In the genomic region with DNA sequence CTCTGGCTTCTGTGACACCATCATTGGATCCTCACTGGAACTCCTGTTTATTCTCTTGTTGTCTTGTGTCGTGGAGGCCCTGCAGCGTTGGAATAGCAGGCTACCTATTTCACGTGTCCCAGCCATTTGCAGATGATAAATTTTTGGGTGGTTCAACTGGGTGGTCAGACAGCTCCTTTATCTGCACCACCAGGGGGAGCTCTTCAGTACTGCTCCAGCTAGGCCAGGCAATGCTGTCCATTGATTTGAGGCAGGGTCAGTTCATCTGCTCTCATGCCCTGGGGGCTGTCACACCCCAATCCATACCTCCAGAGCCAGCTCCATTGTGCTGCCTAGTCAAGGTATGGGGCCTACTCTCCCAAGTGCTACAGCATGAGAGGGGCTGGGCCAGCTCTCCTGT, we compare ENCODE assay signal across 9 mouse cellular contexts. TPM values are rescaled to one million over a fixed set of nuclear protein-coding genes. Genes with fewer than 3 reads are reported as not detected.
DNase-seq lines count a peak whose midpoint lies in the region; ATAC-seq lines count a peak whose summit lies in the region.
"Had no signal": no experiment of that assay in that cellular context is flagged by ENCODE, and none has a peak within 500 bp of the region (broad histone marks: within the 10 kb centered on the region; RNA-seq: fewer than 3 reads in every experiment).

No protein-coding gene starts in this region.

- DNase-seq in heart, postnatal 36 days = peak; percentile 3 to 14
- no peak for DNase-seq in heart, adult 11 months
- peak; percentile 13 for DNase-seq in A20 (ENCODE audit: low read depth, low spot score)
- peak; percentile 19 for DNase-seq in adipocyte (ENCODE audit: low spot score)
- no peak for DNase-seq in layer of hippocampus, adult 8-10 months (ENCODE audit: low spot score in 2 of 2)

- ATAC-seq in kidney, embryonic 14.5 days (ENCODE audit: low FRiP score, low TSS enrichment) = 0 out of 2 replicates have a peak, but pooled peaks have one; percentile 35
- peak; percentile 39; the same call in 1 of the 2 replicates for ATAC-seq in stomach, embryonic 15.5 days (ENCODE audit: insufficient read depth, low FRiP score, low read depth)
- no peak for ATAC-seq in cerebellum, adult (ENCODE audit: insufficient number of reproducible peaks, low FRiP score, low TSS enrichment)

- WGBS in kidney, embryonic 14.5 days = 69% methylated on average over 3 of the region's 3 CpGs
- WGBS in stomach, embryonic 15.5 days = 71% methylated on average over 3 of the region's 3 CpGs

- intact Hi-C loops in heart, postnatal 36 days (cut with DNase I) = loop anchor here (5.0 kb wide), 1 partner anchor 520 kb away; no protein-coding TSS in a partner anchor

- no peak overlapping the region for H3K4me2 ChIP-seq in kidney, embryonic 14.5 days (replicated peaks; ENCODE audit: low read depth, low read length)
- H3K4me2 ChIP-seq in stomach, embryonic 15.5 days = no peak overlapping the region
- H3K4me2 ChIP-seq: limb, embryonic 13.5 days had no signal

- no peak overlapping the region for H3K9ac ChIP-seq in kidney, embryonic 14.5 days (ENCODE audit: low read depth, low read length)
- no peak overlapping the region for H3K9ac ChIP-seq in stomach, embryonic 15.5 days
- H3K9ac ChIP-seq: limb, embryonic 13.5 days had no signal

- H3K9me3 ChIP-seq in kidney, embryonic 14.5 days (ENCODE audit: control insufficient read depth, low read length) = no peaks in the 10 kb centered on the region
- H3K9me3 ChIP-seq in stomach, embryonic 15.5 days = no peaks in the 10 kb centered on the region
- H3K9me3 ChIP-seq: limb, embryonic 13.5 days had no signal

- H3K36me3 ChIP-seq in kidney, embryonic 14.5 days (ENCODE audit: control insufficient read depth, insufficient read depth, low read length) = no peaks in the 10 kb centered on the region
- no peaks in the 10 kb centered on the region for H3K36me3 ChIP-seq in stomach, embryonic 15.5 days
- H3K36me3 ChIP-seq: limb, embryonic 13.5 days had no signal

- no peaks in the 10 kb centered on the region for H3K27me3 ChIP-seq in kidney, embryonic 14.5 days (ENCODE audit: control insufficient read depth, insufficient read depth, low read length)
- H3K27me3 ChIP-seq in stomach, embryonic 15.5 days (replicated peaks) = no peaks in the 10 kb centered on the region
- H3K27me3 ChIP-seq: limb, embryonic 13.5 days had no signal

- H3K4me3 ChIP-seq in kidney, embryonic 14.5 days (ENCODE audit: low read length) = no peak overlapping the region
- no peak overlapping the region for H3K4me3 ChIP-seq in stomach, embryonic 15.5 days (replicated peaks)
- H3K4me3 ChIP-seq: limb, embryonic 13.5 days had no signal

- H3K4me1 ChIP-seq in kidney, embryonic 14.5 days (ENCODE audit: control insufficient read depth, insufficient read depth, low read length) = no peaks in the 10 kb centered on the region
- no peaks in the 10 kb centered on the region for H3K4me1 ChIP-seq in stomach, embryonic 15.5 days
- H3K4me1 ChIP-seq: limb, embryonic 13.5 days had no signal

- H3K27ac ChIP-seq in kidney, embryonic 14.5 days (ENCODE audit: low read depth, low read length) = no peak overlapping the region
- H3K27ac ChIP-seq in stomach, embryonic 15.5 days = no peak overlapping the region
- H3K27ac ChIP-seq: limb, embryonic 13.5 days had no signal

RNA-seq across cellular contexts. Expression of gene Slc4a4, which starts 24.5 kb away (rescaled TPM):
- total RNA-seq in heart, postnatal 36 days (2021) = 10 to 100 TPM; 22.4 to 32.2 TPM
- 4.0 and 4.7 TPM in 2 replicates for polyA plus RNA-seq in kidney, embryonic 14.5 days (2014; fragmentation: Nextera tagmentation; extraction: Ambion mirVana)
- 4.3 and 4.4 TPM in 2 replicates for polyA plus RNA-seq in stomach, embryonic 15.5 days (2015; fragmentation: Nextera tagmentation; extraction: Ambion mirVana)
- 100 to 1,000 TPM; 140 to 157 (median 150) TPM for total RNA-seq in layer of hippocampus, adult 8-10 months (2022)

Comparison
In these comparisons a context has a peak if more than half of its experiments do, and no peak if none do; other contexts are left out.
1. DNase-seq: peak in heart, postnatal 36 days (2 of 2), A20 (single experiment) and adipocyte (single experiment); none in heart, adult 11 months (single experiment) and layer of hippocampus, adult 8-10 months (0 of 2).
2. RNA of gene Slc4a4, which starts 24.5 kb away (total RNA-seq): 140 to 157 TPM in layer of hippocampus, adult 8-10 months; 22.4 to 32.2 TPM in heart, postnatal 36 days; every median in the first group is over 4 times any median in the second.